Mouse (Mus musculus): ENCODE measurements around the gene Cnot1.
A peak's percentile ranks its signal among the peaks of the same experiment; 100 is the strongest.
"Not testable (repeated sequence)": the region's sequence is repeated elsewhere in the genome, so short reads cannot be mapped to it uniquely, and the experiment has no call there.

The Cnot1 gene

GRCm38 (mm10) chr8:95816044-95816708 lies 8.9 kb upstream of the Cnot1 start:
- no peak for DNase-seq

- DNase-seq: peak; percentile 54
Measured at GRCm38 (mm10) chr8:95810184-95810591, 2.9 kb upstream of the Cnot1 start.

- no peak for DNase-seq
Measured at GRCm38 (mm10) chr8:95809116-95809515, 1.9 kb upstream of the Cnot1 start.

- no peak for DNase-seq
Measured at GRCm38 (mm10) chr8:95808631-95809030, 1.4 kb upstream of the Cnot1 start.

DNA sequence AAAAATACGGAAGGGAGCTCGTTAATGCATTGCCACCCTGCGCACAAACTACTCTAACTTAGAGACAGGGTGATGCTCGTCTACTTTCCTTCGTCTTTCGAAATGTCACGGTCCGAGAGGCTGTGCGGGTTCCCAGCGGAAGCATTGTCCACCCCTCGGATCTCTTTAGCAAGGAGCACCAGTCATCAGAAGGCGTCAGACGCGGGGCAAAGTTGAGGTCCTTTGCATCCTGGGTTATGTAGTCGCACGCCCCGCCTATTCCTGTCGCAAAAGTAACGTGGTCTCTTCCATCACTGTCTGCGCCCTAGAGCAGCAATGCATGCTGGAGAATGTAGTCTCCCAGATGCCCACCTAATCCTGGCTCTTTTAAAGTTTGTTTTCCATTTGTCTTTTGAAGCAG lies 597 bp upstream of the Cnot1 start:
- peak; percentile 91 for DNase-seq

DNA sequence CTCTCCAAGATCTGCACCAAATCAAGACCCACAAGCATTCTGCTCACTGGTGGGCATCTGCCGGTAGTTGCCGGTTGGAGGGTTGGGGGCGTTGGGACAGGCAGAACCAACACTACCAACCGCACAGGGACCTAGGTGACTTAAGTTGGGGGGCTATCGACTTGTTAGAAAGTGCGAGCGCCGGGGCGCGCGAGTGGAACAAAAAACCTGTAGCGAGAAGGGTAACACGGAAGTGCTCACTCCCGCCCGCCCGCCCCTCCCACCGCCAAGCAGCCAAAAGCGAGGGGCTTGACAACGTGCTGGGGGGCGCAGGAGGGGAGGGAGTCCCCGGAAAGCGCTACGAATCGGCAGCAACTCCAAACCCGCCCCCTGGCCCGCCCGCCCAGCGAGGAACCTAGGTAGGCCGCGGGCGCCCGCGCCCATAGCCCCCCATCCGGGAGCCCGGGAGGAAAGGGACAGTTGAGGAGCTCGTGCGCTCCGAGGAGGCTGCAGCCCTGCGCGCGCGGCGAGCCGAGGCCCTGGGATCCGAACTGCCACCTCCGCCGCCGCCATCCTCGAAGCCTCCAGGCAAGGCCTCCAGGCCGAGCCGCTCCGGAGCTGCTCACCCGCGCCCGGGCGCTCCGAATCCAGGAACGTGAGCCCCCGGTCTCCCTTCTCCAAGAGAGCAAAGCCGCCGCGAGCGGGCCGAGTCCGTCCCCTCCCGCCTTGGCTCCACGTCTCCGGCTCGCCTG lies 638 bp downstream of the Cnot1 start:
- DNase-seq: peak; percentile 84

GRCm38 (mm10) chr8:95805482-95805881 lies 1.8 kb downstream of the Cnot1 start:
- DNase-seq: no peak

- DNase-seq: no peak
Measured at GRCm38 (mm10) chr8:95802231-95802630, 5.0 kb downstream of the Cnot1 start.

GRCm38 (mm10) chr8:95801476-95802064 lies 5.7 kb downstream of the Cnot1 start:
- no peak for DNase-seq

DNA sequence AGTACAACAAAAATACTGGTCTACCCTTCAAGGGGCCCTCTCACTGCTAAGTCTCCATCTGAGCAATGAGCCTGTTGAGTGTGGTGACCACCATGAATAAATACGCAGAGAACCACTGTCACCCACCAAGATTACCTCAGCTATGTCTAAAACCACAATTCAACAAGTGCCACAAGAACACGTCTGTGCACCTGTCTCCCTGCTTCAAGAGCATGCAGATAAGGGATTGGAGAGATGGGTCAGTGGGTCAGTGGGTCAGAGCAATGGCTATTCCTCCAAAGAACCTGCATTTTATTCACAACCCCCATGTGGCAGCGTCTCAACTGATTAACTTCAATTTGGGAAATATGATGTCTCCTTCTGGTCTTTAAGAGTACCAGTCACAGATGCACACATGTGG lies 6.9 kb downstream of the Cnot1 start:
- DNase-seq: no peak

DNA sequence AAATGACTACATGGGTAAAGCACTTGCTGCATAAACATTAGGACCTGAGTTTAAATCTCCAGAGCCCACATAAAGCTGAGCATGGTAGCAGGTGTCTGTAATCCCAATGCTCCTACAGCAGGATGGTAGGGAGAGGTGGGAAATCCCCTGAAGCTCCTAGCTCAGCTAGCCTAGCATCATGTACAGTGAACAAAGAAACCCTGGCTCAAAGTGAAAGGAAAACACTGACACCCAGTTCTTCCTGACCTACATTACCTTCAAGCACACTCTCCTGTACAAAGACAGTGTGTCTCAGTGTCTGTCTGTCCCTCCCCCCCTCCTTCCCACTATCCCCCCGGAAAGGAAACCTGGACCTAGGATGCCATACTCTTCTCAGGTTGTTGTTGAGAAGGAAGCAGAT lies 7.4 kb downstream of the Cnot1 start:
- no peak for DNase-seq

GRCm38 (mm10) chr8:95799117-95799516 lies 8.1 kb downstream of the Cnot1 start:
- no peak for DNase-seq

GRCm38 (mm10) chr8:95795333-95796061 lies 11.8 kb downstream of the Cnot1 start:
- not testable (repeated sequence) for DNase-seq

- no peak for DNase-seq
Measured at GRCm38 (mm10) chr8:95785591-95785990, 21.7 kb downstream of the Cnot1 start.

DNA sequence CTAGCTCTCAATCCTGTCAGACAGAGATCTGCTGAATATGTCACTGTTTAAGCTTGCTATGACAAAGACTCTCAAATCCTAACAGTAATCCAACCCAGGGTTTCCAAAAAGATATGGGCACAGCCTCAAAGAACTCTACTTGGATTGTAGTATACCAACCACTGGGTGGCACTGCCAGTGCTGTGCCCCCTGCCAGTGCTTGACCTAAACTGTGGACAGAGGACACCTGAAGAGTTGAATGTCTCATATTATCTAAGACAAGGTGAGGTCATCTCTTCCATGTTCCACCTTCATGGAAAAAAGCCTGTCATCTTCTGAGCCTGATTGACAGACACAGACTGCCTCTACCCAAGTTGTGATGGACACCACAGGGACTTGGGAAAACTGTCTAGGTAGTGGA lies 24.6 kb downstream of the Cnot1 start:
- DNase-seq: no peak

DNA sequence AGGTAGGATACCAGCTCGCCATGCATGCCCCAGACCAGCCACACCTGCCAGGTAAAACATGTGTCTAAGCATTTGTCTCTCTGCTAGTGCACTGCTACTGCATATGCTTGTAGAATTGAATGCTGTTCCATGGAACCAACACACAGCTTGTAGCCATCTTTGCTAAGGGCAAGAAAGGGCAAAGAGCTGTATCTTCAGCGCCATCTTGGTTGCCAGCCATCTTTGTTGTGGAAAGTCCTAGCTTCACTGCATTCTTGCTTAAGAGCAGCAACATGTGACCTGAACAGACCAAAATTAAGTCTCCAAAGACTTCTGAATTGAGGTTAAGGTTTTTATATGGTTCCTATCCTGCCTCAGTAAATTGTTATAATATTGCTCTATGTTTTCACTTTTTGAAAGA lies 25.5 kb downstream of the Cnot1 start:
- no peak for DNase-seq

GRCm38 (mm10) chr8:95781085-95781484 lies 26.2 kb downstream of the Cnot1 start:
- no peak for DNase-seq

- DNase-seq: no peak
Measured at GRCm38 (mm10) chr8:95764133-95764532, 43.1 kb downstream of the Cnot1 start.

- no peak for DNase-seq
Measured at GRCm38 (mm10) chr8:95760323-95760722, 46.9 kb downstream of the Cnot1 start.

DNA sequence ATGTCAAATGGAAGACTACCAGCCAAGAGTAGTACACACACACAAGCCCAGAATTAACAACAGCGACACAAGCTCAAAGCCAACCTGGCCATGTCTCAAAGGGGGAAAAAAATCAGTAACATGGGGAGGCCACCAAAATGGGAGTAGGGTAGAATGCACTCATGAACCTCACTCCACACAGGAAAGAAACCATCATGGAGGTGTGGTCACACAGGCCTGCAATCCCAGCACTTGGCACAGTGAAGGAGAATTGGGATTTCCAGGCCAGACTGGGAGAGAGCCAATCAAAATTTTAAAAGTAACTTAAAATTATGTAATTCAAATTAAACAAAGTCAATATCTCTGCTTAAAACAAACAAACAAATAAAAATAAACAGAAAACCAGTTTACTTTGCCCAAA lies 55.3 kb downstream of the Cnot1 start:
- DNase-seq: no peak

DNA sequence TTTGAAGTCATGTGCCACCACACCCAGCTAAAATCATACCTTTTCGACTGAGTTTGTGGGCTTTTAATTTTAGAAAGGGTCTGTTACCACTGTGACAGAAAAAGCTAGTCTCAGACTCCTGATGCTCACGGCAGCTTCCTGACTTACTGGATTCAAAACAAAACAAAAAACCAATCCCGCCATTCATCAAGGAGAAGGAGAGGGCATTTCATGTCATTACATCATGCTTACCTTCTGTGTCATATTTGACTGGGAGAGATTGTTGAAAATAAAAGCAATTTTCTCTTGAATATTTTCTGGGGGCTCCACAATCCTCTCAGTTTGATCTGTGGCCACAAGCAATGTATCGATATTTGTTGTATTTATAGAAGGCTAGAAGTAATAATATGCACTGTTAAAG lies 59.2 kb downstream of the Cnot1 start:
- DNase-seq: no peak

DNA sequence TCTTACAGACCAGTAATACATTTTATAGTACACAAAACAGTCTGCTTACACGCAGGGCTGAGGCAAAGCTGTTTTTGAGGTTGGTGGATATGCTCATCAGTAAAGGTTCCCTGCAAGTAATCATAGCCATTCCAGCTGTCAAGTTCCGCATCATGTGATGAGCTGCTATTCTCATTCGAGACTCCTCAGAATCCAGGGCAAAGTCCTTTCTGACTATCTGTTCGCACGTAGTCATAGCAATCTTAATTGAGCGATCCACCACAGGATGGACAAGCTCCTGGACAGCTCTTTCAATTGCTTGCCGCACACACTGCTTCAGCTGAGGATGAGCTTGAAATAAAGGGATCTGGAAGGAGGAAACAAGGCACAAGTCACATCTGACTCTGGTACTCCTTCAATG lies 65.5 kb downstream of the Cnot1 start:
- no peak for DNase-seq

DNA sequence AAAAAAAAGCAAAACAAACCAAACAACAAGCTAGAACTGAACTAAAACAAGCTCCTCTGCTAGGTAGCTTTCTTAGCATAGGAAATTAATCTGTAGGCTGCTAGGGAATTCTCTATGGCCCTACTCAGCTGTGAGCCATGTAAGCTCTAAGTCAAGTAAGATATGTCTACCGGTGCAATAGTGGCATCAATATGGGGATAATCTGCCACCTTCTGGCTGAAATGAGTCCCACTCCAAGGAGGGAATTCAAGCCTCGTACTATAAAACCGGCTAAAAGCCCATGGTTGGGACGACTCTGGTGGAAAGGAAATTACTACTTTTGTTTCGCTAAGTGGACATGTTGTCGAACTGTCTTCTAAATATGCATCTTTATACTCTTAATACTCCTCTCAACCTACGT lies 68.7 kb downstream of the Cnot1 start:
- no peak for DNase-seq

DNA sequence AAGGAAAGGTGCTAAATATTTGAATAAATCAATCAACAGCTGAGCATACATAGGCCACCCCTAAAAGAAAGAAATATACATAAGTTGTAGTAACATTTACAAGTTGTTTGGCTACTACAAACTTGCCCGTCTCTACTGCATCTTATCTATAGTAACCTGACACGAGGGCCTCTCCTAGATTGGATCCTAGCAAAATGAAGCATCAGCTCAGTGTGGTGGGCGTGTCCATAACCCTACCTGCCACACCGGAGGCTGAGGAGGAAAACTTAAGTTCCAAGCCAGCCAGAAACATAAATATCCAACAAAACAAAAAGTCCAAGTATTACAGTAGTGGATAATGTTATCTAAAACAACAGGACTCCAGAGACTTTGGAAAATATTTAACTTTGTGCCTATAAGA lies 79.6 kb downstream of the Cnot1 start:
- no peak for DNase-seq
